Mouse (Mus musculus) forebrain, embryonic 14.5 days (tissue): ENCODE measurements around the gene Daam1. TPM values are rescaled to one million over a fixed set of nuclear protein-coding genes. Genes with fewer than 3 reads are reported as not detected.

Experiments used
- ATAC-seq: fragments of 200-750 bp; cut with Nextera tagmentation; 2 replicates; pipeline ENCODE4 v1.8.0; 2017; ENCODE audit warnings: mild to moderate bottlenecking, moderate library complexity
- DNase-seq: peaks from one replicate; pipeline ENCODE4 v3.0.0-alpha.2; 2015; ENCODE audit warnings: low spot score
- H3K27ac ChIP-seq: fragments of 300-500 bp; sonication (generic); 2 replicates; pipeline ENCODE4 v1.5.1; 2014; ENCODE audit warnings: low read depth, mild to moderate bottlenecking, control low read depth, low read length, moderate library complexity
- H3K27me3 ChIP-seq: fragments of 300-500 bp; sonication (generic); replicated peaks from 2 replicates; pipeline ENCODE4 v1.6.1; 2014; ENCODE audit warnings: low read length, control low read depth, mixed read lengths; ENCODE audit not compliant: control insufficient read depth, insufficient read depth
- H3K36me3 ChIP-seq: fragments of 300-500 bp; sonication (generic); 2 replicates; pipeline ENCODE4 v1.6.1; 2014; ENCODE audit warnings: low read length, control low read depth; ENCODE audit not compliant: control insufficient read depth, insufficient read depth
- H3K4me1 ChIP-seq: fragments of 300-500 bp; sonication (generic); 2 replicates; pipeline ENCODE4 v1.6.1; 2014; ENCODE audit warnings: antibody characterized with exemption, low read length, control low read depth; ENCODE audit not compliant: control insufficient read depth, insufficient read depth
- H3K4me2 ChIP-seq: fragments of 300-500 bp; sonication (generic); 2 replicates; pipeline ENCODE4 v1.6.1; 2014; ENCODE audit warnings: mild to moderate bottlenecking, control low read depth, low read length
- H3K4me3 ChIP-seq: fragments of 300-500 bp; sonication (generic); 2 replicates; pipeline ENCODE4 v1.5.1; 2014; ENCODE audit warnings: low read depth, low read length, control low read depth
- H3K9ac ChIP-seq: fragments of 300-500 bp; sonication (generic); 2 replicates; pipeline ENCODE4 v1.6.1; 2014; ENCODE audit warnings: mild to moderate bottlenecking, low read length, control low read depth, moderate library complexity
- H3K9me3 ChIP-seq: fragments of 300-500 bp; sonication (generic); replicated peaks from 2 replicates; pipeline ENCODE4 v1.6.1; 2016; ENCODE audit warnings: low read length, control low read depth, mixed read lengths; ENCODE audit not compliant: control insufficient read depth
- WGBS: fragments of 180-500 bp; shearing (Covaris S2); extraction: QIAGEN DNeasy Blood & Tissue Kit; methylation state at CpG from one replicate; pipeline ENCODE4 v1.1.7; 2014; 5-methylcytosine and 5-hydroxymethylcytosine counted together
- polyA plus RNA-seq: library from polyadenylated mRNA; unstranded; fragments of >200 nt; fragmentation: Nextera tagmentation; extraction: Ambion mirVana; gene quantifications from 2 replicates; pipeline ENCODE4 v1.2.1, GENCODE M21; 2014

Gene Daam1
- polyA plus RNA-seq, 1 experiment from 2014 or later = 29.9 TPM

DNA sequence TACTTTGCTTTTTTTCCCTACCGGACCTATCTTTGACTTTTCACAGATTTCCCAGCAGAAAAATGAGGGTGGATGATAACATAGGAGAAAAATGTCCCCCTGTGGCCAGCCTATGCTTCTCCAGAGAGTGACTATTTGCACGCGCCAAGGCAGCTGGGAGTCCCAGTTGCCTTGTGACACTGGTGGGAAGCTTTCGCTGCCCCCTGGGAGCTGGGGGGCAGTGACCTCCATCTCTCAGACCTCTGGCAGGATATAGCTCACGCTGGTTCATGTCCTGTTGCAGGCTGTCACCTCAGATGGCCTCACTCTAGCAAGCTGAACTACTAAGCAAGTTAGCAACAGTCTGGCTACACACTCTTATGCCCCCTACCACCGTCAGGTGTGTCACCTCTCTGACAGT lies 200.9 kb downstream of the Daam1 start:
- no peaks in the 10 kb centered on the region for H3K9me3 ChIP-seq
- ATAC-seq (no peak), DNase-seq (no peak)
- no peak overlapping the region for H3K27ac ChIP-seq
- 88% methylated on average over 6 of the region's 6 CpGs for WGBS
- no peaks in the 10 kb centered on the region for H3K27me3 ChIP-seq
- no peak overlapping the region for H3K9ac ChIP-seq
- H3K36me3 ChIP-seq = no peaks in the 10 kb centered on the region
- H3K4me1 ChIP-seq = no peaks in the 10 kb centered on the region
- no peak overlapping the region for H3K4me3 ChIP-seq
- no peak overlapping the region for H3K4me2 ChIP-seq

DNA sequence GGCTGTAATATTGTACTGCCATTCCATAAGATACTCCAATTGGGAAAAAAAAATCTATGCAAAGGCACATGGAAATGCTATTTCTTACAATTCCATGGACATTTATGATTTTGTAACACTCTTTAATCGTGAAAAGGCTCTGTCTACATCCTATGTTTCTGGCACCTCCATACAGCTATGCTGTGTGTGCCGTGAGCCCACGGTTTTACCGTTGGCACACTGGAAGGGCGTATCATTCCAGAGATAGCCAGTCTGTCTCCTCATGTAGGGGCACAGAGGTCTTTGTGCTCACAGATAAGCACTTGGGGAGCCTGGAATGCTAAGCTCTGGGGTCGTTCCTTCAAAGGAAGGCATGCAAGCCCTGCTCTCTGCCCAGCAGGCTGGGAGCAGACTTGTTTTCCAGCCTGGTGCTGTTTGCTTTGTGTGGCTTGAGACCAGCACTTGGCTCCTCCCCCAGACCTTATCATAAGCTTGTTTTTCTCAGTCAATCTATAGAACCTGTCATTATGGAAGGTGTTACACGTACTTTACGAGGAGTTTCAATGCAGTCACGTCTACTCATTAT lies 205.3 kb downstream of the Daam1 start:
- H3K9me3 ChIP-seq = no peaks in the 10 kb centered on the region
- H3K4me1 ChIP-seq = no peaks in the 10 kb centered on the region
- H3K4me2 ChIP-seq = no peak overlapping the region
- no peaks in the 10 kb centered on the region for H3K27me3 ChIP-seq
- no peaks in the 10 kb centered on the region for H3K36me3 ChIP-seq
- H3K4me3 ChIP-seq = no peak overlapping the region
- ATAC-seq (no peak), DNase-seq (no peak)
- no peak overlapping the region for H3K27ac ChIP-seq
- 66% methylated on average over 9 of the region's 9 CpGs for WGBS
- no peak overlapping the region for H3K9ac ChIP-seq

DNA sequence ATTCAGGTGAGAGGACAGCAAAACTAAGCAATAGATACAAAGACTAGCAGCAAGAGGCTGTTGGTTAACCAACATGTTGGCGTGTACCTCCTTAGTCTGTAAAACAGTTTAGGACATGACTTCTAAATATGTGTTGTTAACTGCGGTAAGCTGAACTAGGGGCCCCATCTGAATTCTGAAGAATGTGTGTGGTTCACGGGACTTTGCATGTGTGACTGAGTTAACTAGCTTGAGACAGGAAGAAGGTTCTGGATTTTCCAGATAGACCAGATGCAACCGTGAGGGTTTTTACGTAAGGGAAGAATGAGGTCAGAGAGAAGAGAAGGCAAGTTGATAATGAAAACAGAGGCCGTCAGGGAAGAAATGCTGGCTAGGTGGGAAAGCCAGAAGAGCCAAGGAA lies 206.2 kb downstream of the Daam1 start:
- Histone ChIP-seq H3K4me3 (no peak overlapping the region), H3K9ac (no peak overlapping the region), H3K9me3 (no peaks in the 10 kb centered on the region), H3K36me3 (no peaks in the 10 kb centered on the region), H3K27me3 (no peaks in the 10 kb centered on the region), H3K27ac (no peak overlapping the region), H3K4me1 (no peaks in the 10 kb centered on the region), H3K4me2 (no peak overlapping the region)
- 93% methylated on average over 6 of the region's 6 CpGs for WGBS
- ATAC-seq (no peak), DNase-seq (no peak)

DNA sequence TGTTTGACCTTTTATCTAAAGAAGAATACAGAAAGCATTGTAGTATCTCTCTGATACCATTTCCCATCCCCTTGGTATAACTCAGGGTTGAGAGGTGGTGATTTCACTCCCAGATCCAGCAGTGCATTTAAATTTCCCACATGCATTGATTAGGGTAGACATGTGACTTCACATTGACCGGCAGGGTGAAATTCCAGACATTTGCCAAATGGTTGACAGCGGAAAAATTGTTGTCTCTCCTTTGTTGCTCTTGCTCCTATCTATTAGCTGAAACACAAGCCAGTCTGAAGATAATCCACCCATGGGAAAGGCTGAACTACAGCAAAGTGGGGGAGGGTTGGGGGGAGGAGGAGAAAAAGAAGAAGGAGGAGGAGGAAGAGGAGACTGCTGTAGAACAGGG lies 208.0 kb downstream of the Daam1 start:
- Histone ChIP-seq H3K36me3 (no peaks in the 10 kb centered on the region), H3K9me3 (no peaks in the 10 kb centered on the region), H3K27me3 (no peaks in the 10 kb centered on the region), H3K4me3 (no peak overlapping the region), H3K27ac (no peak overlapping the region), H3K9ac (no peak overlapping the region), H3K4me2 (no peak overlapping the region), H3K4me1 (no peaks in the 10 kb centered on the region)
- WGBS = 86% methylated on average over 2 of the region's 2 CpGs
- ATAC-seq = no peak
- DNase-seq = no peak

DNA sequence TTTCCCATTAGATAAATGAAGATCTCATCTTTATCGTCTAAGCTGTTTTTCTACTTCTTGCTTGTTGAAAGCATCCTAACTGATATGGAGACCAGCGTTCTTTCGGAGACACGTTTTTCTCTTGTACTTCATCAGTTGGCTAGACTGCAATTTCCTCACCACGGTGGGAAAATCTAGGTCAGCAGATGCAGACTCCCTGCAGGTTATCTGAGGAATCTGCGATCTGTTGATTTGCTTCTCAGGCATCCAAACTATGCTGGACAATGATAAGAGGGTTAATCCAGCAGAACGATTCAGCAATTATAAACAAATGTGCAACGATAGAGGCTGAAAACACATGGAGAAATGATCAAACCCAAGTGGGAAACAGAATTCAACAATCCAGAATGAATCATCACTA lies 208.6 kb downstream of the Daam1 start:
- no peaks in the 10 kb centered on the region for H3K9me3 ChIP-seq
- no peak overlapping the region for H3K27ac ChIP-seq
- ATAC-seq (no peak), DNase-seq (no peak)
- no peaks in the 10 kb centered on the region for H3K27me3 ChIP-seq
- no peaks in the 10 kb centered on the region for H3K36me3 ChIP-seq
- H3K4me2 ChIP-seq = no peak overlapping the region
- H3K4me1 ChIP-seq = no peaks in the 10 kb centered on the region
- H3K9ac ChIP-seq = no peak overlapping the region
- 81% methylated on average over 8 of the region's 8 CpGs for WGBS
- H3K4me3 ChIP-seq = no peak overlapping the region

DNA sequence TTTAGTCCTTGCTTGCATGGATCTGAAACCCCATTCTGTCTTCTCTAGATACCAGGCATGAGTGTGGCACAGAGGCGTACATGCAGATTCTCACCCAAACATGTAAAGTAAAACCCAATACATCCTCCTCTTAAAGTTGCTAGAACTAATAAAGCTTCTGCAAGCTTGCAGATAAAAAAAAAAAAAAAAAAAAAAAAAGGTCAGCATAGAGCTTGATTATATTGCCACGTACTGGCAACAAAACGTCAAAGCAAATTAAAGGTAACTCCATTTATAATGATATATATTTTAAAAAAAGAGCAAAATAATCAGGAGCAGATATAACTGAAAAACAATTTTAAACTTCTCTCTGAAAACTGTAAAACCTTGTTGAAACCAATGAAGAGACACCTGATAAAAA lies 210.4 kb downstream of the Daam1 start:
- H3K27ac ChIP-seq = no peak overlapping the region

More for the DNA sequence above, 210.4 kb downstream of the Daam1 start:
- no peak for ATAC-seq
- no peak overlapping the region for H3K9ac ChIP-seq
- H3K27me3 ChIP-seq = no peaks in the 10 kb centered on the region
- H3K4me3 ChIP-seq = no peak overlapping the region
- H3K4me1 ChIP-seq = no peaks in the 10 kb centered on the region
- no peaks in the 10 kb centered on the region for H3K9me3 ChIP-seq
- H3K4me2 ChIP-seq = no peak overlapping the region
- no peaks in the 10 kb centered on the region for H3K36me3 ChIP-seq
- DNase-seq = no peak
- 96% methylated on average over 3 of the region's 3 CpGs for WGBS

Other genes with a start within 250 kb of the Daam1 start
- gene Gpr135, start 240.0 kb downstream of the Daam1 start, polyA plus RNA-seq = 3.0 and 4.1 TPM in 2 replicates